Mouse (Mus musculus): Measurements from ENCODE around the gene Btrc.

DNA sequence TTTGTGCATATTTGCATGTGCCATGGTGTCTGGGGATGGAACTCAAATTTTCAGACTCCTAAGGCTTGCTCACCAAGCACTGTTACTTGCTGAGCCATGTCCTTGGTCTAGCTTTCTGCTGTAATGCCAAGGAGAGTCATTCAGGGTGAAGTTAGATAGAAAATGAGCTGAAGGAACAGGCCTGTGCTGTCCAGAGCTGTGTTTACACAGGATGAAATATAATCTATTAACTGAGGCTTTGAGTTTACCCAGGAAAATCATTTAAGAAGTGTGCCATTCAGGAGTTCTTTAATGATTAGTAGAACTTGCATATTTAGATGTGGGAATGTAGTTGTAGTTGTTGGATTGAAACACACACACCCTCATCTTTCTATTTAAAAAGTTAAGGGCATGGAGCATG lies 54.1 kb downstream of the Btrc start:
- no peak for TF ChIP-seq GATA1 (IDR thresholded peaks at IDR 0.05; ENCODE audit: borderline replicate concordance, low read length)
- no peak for TF ChIP-seq FLI1 (IDR thresholded peaks at IDR 0.05; ENCODE audit: low read length)
